Mouse (Mus musculus): ENCODE measurements around the gene Prss35. TPM values are rescaled to one million over a fixed set of nuclear protein-coding genes. Genes with fewer than 3 reads are reported as not detected.

Prss35 gene
- polyA plus RNA-seq, 1 experiment from 2014 or later = 12.8 TPM

- 57% methylated on average over 6 of the region's 6 CpGs for WGBS (ENCODE audit: insufficient replicate concordance)
- no peaks in the 10 kb centered on the region for H3K36me3 ChIP-seq (ENCODE audit: control insufficient read depth, insufficient read depth, low read length)
- no peaks in the 10 kb centered on the region for H3K27me3 ChIP-seq (ENCODE audit: control insufficient read depth, insufficient read depth, low read length)
- no peak overlapping the region for H3K27ac ChIP-seq (ENCODE audit: low read depth, low read length)
- no peak for ATAC-seq (replicated peaks; ENCODE audit: insufficient number of reproducible peaks, low FRiP score, low TSS enrichment)
- no peak overlapping the region for H3K9ac ChIP-seq (ENCODE audit: low read depth, low read length)
- H3K4me2 ChIP-seq = no peak overlapping the region
- peaks cover 3% of the 10 kb centered on the region; the same call in 1 of the 2 replicates for H3K4me1 ChIP-seq (ENCODE audit: control insufficient read depth, insufficient read depth, low read length)
- no peak overlapping the region for H3K4me3 ChIP-seq (ENCODE audit: low read depth, low read length)
- no peaks in the 10 kb centered on the region for H3K9me3 ChIP-seq (replicated peaks; ENCODE audit: control insufficient read depth, low read length)
Observed at GRCm38 (mm10) chr9:86708921-86709320, 34.5 kb upstream of the Prss35 start.

GRCm38 (mm10) chr9:86710091-86710634, 33.3 kb upstream of the Prss35 start:
- Histone ChIP-seq H3K9me3 (replicated peaks; ENCODE audit: control insufficient read depth, low read length) (no peaks in the 10 kb centered on the region), H3K27me3 (ENCODE audit: control insufficient read depth, insufficient read depth, low read length) (no peaks in the 10 kb centered on the region), H3K4me2 (no peak overlapping the region), H3K4me1 (ENCODE audit: control insufficient read depth, insufficient read depth, low read length) (peaks cover 3% of the 10 kb centered on the region; the same call in 1 of the 2 replicates), H3K9ac (ENCODE audit: low read depth, low read length) (no peak overlapping the region), H3K36me3 (ENCODE audit: control insufficient read depth, insufficient read depth, low read length) (no peaks in the 10 kb centered on the region), H3K27ac (ENCODE audit: low read depth, low read length) (no peak overlapping the region), H3K4me3 (ENCODE audit: low read depth, low read length) (no peak overlapping the region)
- 75% methylated on average over 2 of the region's 2 CpGs for WGBS (ENCODE audit: insufficient replicate concordance)
- ATAC-seq (replicated peaks; ENCODE audit: insufficient number of reproducible peaks, low FRiP score, low TSS enrichment) = no peak

- no peaks in the 10 kb centered on the region for H3K36me3 ChIP-seq (ENCODE audit: control insufficient read depth, insufficient read depth, low read length)
- H3K9ac ChIP-seq (ENCODE audit: low read depth, low read length) = no peak overlapping the region
- H3K4me3 ChIP-seq (ENCODE audit: low read depth, low read length) = no peak overlapping the region
- H3K27me3 ChIP-seq (ENCODE audit: control insufficient read depth, insufficient read depth, low read length) = no peaks in the 10 kb centered on the region
- no peak overlapping the region for H3K27ac ChIP-seq (ENCODE audit: low read depth, low read length)
- H3K4me1 ChIP-seq (ENCODE audit: control insufficient read depth, insufficient read depth, low read length) = peaks cover 6% of the 10 kb centered on the region; the same call in 1 of the 2 replicates
- no peak overlapping the region for H3K4me2 ChIP-seq
- 71% methylated on average over 2 of the region's 2 CpGs for WGBS (ENCODE audit: insufficient replicate concordance)
- H3K9me3 ChIP-seq (replicated peaks; ENCODE audit: control insufficient read depth, low read length) = no peaks in the 10 kb centered on the region
- ATAC-seq (replicated peaks; ENCODE audit: insufficient number of reproducible peaks, low FRiP score, low TSS enrichment) = no peak
Observed at GRCm38 (mm10) chr9:86712648-86713047, 30.8 kb upstream of the Prss35 start.

GRCm38 (mm10) chr9:86714089-86714488, 29.4 kb upstream of the Prss35 start:
- no peak for ATAC-seq (replicated peaks; ENCODE audit: insufficient number of reproducible peaks, low FRiP score, low TSS enrichment)
- Histone ChIP-seq H3K4me3 (ENCODE audit: low read depth, low read length) (no peak overlapping the region), H3K27ac (ENCODE audit: low read depth, low read length) (no peak overlapping the region), H3K9me3 (replicated peaks; ENCODE audit: control insufficient read depth, low read length) (no peaks in the 10 kb centered on the region), H3K36me3 (ENCODE audit: control insufficient read depth, insufficient read depth, low read length) (no peaks in the 10 kb centered on the region), H3K27me3 (ENCODE audit: control insufficient read depth, insufficient read depth, low read length) (no peaks in the 10 kb centered on the region), H3K4me2 (no peak overlapping the region), H3K4me1 (ENCODE audit: control insufficient read depth, insufficient read depth, low read length) (peaks cover 7% of the 10 kb centered on the region; the same call in 1 of the 2 replicates), H3K9ac (ENCODE audit: low read depth, low read length) (no peak overlapping the region)
- 96% methylated on average over 3 of the region's 3 CpGs for WGBS (ENCODE audit: insufficient replicate concordance)

- Histone ChIP-seq H3K4me3 (ENCODE audit: low read depth, low read length) (no peak overlapping the region), H3K4me2 (no peak overlapping the region), H3K27ac (ENCODE audit: low read depth, low read length) (no peak overlapping the region; the same call in 1 of the 2 replicates), H3K9ac (ENCODE audit: low read depth, low read length) (no peak overlapping the region), H3K9me3 (replicated peaks; ENCODE audit: control insufficient read depth, low read length) (no peaks in the 10 kb centered on the region), H3K27me3 (ENCODE audit: control insufficient read depth, insufficient read depth, low read length) (no peaks in the 10 kb centered on the region), H3K36me3 (ENCODE audit: control insufficient read depth, insufficient read depth, low read length) (no peaks in the 10 kb centered on the region), H3K4me1 (ENCODE audit: control insufficient read depth, insufficient read depth, low read length) (peaks cover 9% of the 10 kb centered on the region; the same call in 1 of the 2 replicates)
- WGBS (ENCODE audit: insufficient replicate concordance) = 54% methylated on average over 2 of the region's 2 CpGs
- ATAC-seq (replicated peaks; ENCODE audit: insufficient number of reproducible peaks, low FRiP score, low TSS enrichment) = no peak
Observed at GRCm38 (mm10) chr9:86716540-86716939, 26.9 kb upstream of the Prss35 start.

- no peak overlapping the region for H3K27ac ChIP-seq (ENCODE audit: low read depth, low read length)
- no peak for ATAC-seq (replicated peaks; ENCODE audit: insufficient number of reproducible peaks, low FRiP score, low TSS enrichment)
- H3K27me3 ChIP-seq (ENCODE audit: control insufficient read depth, insufficient read depth, low read length) = no peaks in the 10 kb centered on the region
- 60% methylated on average over 5 of the region's 5 CpGs for WGBS (ENCODE audit: insufficient replicate concordance)
- H3K4me2 ChIP-seq = no peak overlapping the region
- no peaks in the 10 kb centered on the region for H3K36me3 ChIP-seq (ENCODE audit: control insufficient read depth, insufficient read depth, low read length)
- H3K9me3 ChIP-seq (replicated peaks; ENCODE audit: control insufficient read depth, low read length) = no peaks in the 10 kb centered on the region
- H3K4me3 ChIP-seq (ENCODE audit: low read depth, low read length) = no peak overlapping the region
- no peak overlapping the region for H3K9ac ChIP-seq (ENCODE audit: low read depth, low read length)
- peaks cover 9% of the 10 kb centered on the region; the same call in 1 of the 2 replicates for H3K4me1 ChIP-seq (ENCODE audit: control insufficient read depth, insufficient read depth, low read length)
Observed at GRCm38 (mm10) chr9:86717119-86717518, 26.3 kb upstream of the Prss35 start.

- WGBS (ENCODE audit: insufficient replicate concordance) = 82% methylated on average over 5 of the region's 5 CpGs
- H3K36me3 ChIP-seq (ENCODE audit: control insufficient read depth, insufficient read depth, low read length) = no peaks in the 10 kb centered on the region
- no peak overlapping the region for H3K27ac ChIP-seq (ENCODE audit: low read depth, low read length)
- H3K27me3 ChIP-seq (ENCODE audit: control insufficient read depth, insufficient read depth, low read length) = no peaks in the 10 kb centered on the region
- H3K4me1 ChIP-seq (ENCODE audit: control insufficient read depth, insufficient read depth, low read length) = peaks cover 9% of the 10 kb centered on the region; the same call in 1 of the 2 replicates
- no peak overlapping the region for H3K9ac ChIP-seq (ENCODE audit: low read depth, low read length)
- H3K4me3 ChIP-seq (ENCODE audit: low read depth, low read length) = no peak overlapping the region
- H3K9me3 ChIP-seq (replicated peaks; ENCODE audit: control insufficient read depth, low read length) = no peaks in the 10 kb centered on the region
- no peak overlapping the region for H3K4me2 ChIP-seq
- no peak for ATAC-seq (replicated peaks; ENCODE audit: insufficient number of reproducible peaks, low FRiP score, low TSS enrichment)
Observed at GRCm38 (mm10) chr9:86720227-86720626, 23.2 kb upstream of the Prss35 start.

GRCm38 (mm10) chr9:86720794-86721193, 22.7 kb upstream of the Prss35 start:
- WGBS (ENCODE audit: insufficient replicate concordance) = 83% methylated on average over 2 of the region's 2 CpGs
- no peak for ATAC-seq (replicated peaks; ENCODE audit: insufficient number of reproducible peaks, low FRiP score, low TSS enrichment)
- no peak overlapping the region for H3K9ac ChIP-seq (ENCODE audit: low read depth, low read length)
- no peak overlapping the region for H3K4me3 ChIP-seq (ENCODE audit: low read depth, low read length)
- H3K27ac ChIP-seq (ENCODE audit: low read depth, low read length) = no peak overlapping the region
- peaks cover 9% of the 10 kb centered on the region; the same call in 1 of the 2 replicates for H3K4me1 ChIP-seq (ENCODE audit: control insufficient read depth, insufficient read depth, low read length)
- H3K4me2 ChIP-seq = no peak overlapping the region
- no peaks in the 10 kb centered on the region for H3K9me3 ChIP-seq (replicated peaks; ENCODE audit: control insufficient read depth, low read length)
- H3K36me3 ChIP-seq (ENCODE audit: control insufficient read depth, insufficient read depth, low read length) = no peaks in the 10 kb centered on the region
- no peaks in the 10 kb centered on the region for H3K27me3 ChIP-seq (ENCODE audit: control insufficient read depth, insufficient read depth, low read length)

- 72% methylated on average over 4 of the region's 4 CpGs for WGBS (ENCODE audit: insufficient replicate concordance)
- Histone ChIP-seq H3K4me1 (ENCODE audit: control insufficient read depth, insufficient read depth, low read length) (peaks cover 2% of the 10 kb centered on the region; the same call in 1 of the 2 replicates), H3K4me2 (no peak overlapping the region), H3K9ac (ENCODE audit: low read depth, low read length) (no peak overlapping the region), H3K36me3 (ENCODE audit: control insufficient read depth, insufficient read depth, low read length) (no peaks in the 10 kb centered on the region), H3K27me3 (ENCODE audit: control insufficient read depth, insufficient read depth, low read length) (no peaks in the 10 kb centered on the region), H3K27ac (ENCODE audit: low read depth, low read length) (no peak overlapping the region), H3K4me3 (ENCODE audit: low read depth, low read length) (no peak overlapping the region), H3K9me3 (replicated peaks; ENCODE audit: control insufficient read depth, low read length) (no peaks in the 10 kb centered on the region)
- no peak for ATAC-seq (replicated peaks; ENCODE audit: insufficient number of reproducible peaks, low FRiP score, low TSS enrichment)
Observed at GRCm38 (mm10) chr9:86725066-86725465, 18.4 kb upstream of the Prss35 start.

All from heart, embryonic 11.5 days (tissue).